Mouse (Mus musculus) limb, embryonic 14.5 days (tissue): ENCODE data around the gene Hsd17b14. TPM values are rescaled to one million over a fixed set of nuclear protein-coding genes. Genes with fewer than 3 reads are reported as not detected.

Experiments
- ATAC-seq: fragments of 200-750 bp; cut with Nextera tagmentation; 2 replicates; pipeline ENCODE4 v1.8.0; 2017; ENCODE audit warnings: low read depth, moderate number of reproducible peaks, moderate TSS enrichment; ENCODE audit not compliant: low FRiP score
- DNase-seq: peaks from one replicate; pipeline ENCODE4 v3.0.0-alpha.2; 2015; ENCODE audit warnings: low spot score
- H3K27ac ChIP-seq: fragments of 300-500 bp; sonication (generic); replicated peaks from 2 replicates; pipeline ENCODE4 v1.5.1; 2014; ENCODE audit warnings: low read depth, mild to moderate bottlenecking, low read length, moderate library complexity, mixed read lengths
- H3K27me3 ChIP-seq: fragments of 300-500 bp; sonication (generic); 2 replicates; pipeline ENCODE4 v1.6.1; 2014; ENCODE audit warnings: low read length, mixed read lengths; ENCODE audit not compliant: control insufficient read depth, insufficient read depth
- H3K36me3 ChIP-seq: fragments of 300-500 bp; sonication (generic); 2 replicates; pipeline ENCODE4 v1.6.1; 2014; ENCODE audit warnings: mild to moderate bottlenecking, low read length, moderate library complexity, mixed read lengths; ENCODE audit not compliant: control insufficient read depth, insufficient read depth
- H3K4me1 ChIP-seq: fragments of 300-500 bp; sonication (generic); 2 replicates; pipeline ENCODE4 v1.6.1; 2014; ENCODE audit warnings: antibody characterized with exemption, low read length, mixed read lengths; ENCODE audit not compliant: control insufficient read depth, insufficient read depth
- H3K4me2 ChIP-seq: fragments of 300-500 bp; sonication (generic); replicated peaks from 2 replicates; pipeline ENCODE4 v1.6.1; 2014; ENCODE audit warnings: low read depth, mild to moderate bottlenecking, low read length, moderate library complexity; ENCODE audit not compliant: severe bottlenecking
- H3K4me3 ChIP-seq: fragments of 300-500 bp; sonication (generic); replicated peaks from 2 replicates; pipeline ENCODE4 v1.5.1; 2014; ENCODE audit warnings: low read length
- H3K9ac ChIP-seq: fragments of 300-500 bp; sonication (generic); 2 replicates; pipeline ENCODE4 v1.6.1; 2014; ENCODE audit warnings: mild to moderate bottlenecking, low read depth, low read length, moderate library complexity; ENCODE audit not compliant: severe bottlenecking
- H3K9me3 ChIP-seq: fragments of 300-500 bp; sonication (generic); 2 replicates; pipeline ENCODE4 v1.6.1; 2016; ENCODE audit warnings: low read length; ENCODE audit not compliant: control insufficient read depth
- POLR2A ChIP-seq: fragments of 200-500 bp; IDR thresholded peaks from 2 replicates; pipeline ENCODE4 v1.8.0; 2012; ENCODE audit warnings: inconsistent platforms, mild to moderate bottlenecking, moderate library complexity, borderline replicate concordance; ENCODE audit not compliant: insufficient read depth, insufficient read length; ENCODE audit errors: extremely low read depth
- WGBS: fragments of 180-500 bp; shearing (Covaris S2); extraction: QIAGEN DNeasy Blood & Tissue Kit; methylation state at CpG from one replicate; pipeline ENCODE4 v1.1.7; 2014; 5-methylcytosine and 5-hydroxymethylcytosine counted together
- polyA plus RNA-seq, 2 experiments: library from polyadenylated mRNA; depleted of rRNA in 1 of 2; stranded (reverse) in 1 of 2; unstranded in 1 of 2; fragments of >200 nt; fragmentation: Nextera tagmentation in 1 of 2; extraction: Ambion mirVana in 1 of 2; gene quantifications; 2 replicates each; pipeline versions ENCODE4 v1.2.1 to v1.2.3; 2012 to 2014

The Hsd17b14 gene
- polyA plus RNA-seq, 2 experiments, result 0.92 to 1.2 TPM

DNA sequence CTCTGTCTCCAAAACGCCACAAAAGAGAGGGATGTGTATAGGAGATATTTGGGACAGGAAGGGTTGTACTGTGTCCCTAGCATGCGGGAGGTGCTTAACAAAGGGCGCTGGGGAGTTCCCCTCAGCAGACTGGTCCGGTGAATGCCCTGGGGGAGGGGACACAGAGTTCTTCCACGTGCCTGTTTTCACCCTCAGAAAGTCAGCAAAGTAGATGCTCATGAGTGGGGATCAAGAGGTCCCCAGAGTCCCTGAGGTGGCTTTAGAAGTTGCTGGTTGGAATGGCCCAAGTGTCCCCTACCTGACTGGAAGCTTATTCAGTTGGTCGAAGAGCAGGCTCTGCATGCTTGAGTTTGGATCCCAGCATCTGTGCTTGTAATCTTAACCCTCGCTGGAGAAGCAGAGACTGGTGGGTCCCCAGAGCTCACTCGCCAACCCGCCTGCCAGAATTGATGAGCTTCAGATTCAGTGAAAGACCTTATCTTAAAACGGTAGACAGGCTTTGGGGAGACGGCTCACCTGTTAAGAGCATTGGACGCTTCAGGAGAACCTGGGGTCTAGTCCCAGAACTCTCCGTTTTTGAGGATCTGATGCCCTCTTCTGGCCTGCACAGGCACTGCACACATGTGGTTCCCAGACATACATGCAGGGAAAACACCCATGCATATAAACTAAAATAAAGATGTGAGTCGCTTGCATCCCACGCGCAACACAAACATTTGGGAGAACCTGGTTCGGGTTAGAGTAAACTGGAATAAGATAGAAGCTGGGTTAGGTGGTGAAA is 6.3 kb downstream of the Hsd17b14 start:
- WGBS, result 22% methylated on average over 17 of the region's 17 CpGs
- Histone ChIP-seq H3K9ac (no peak overlapping the region), H3K4me3 (no peak overlapping the region), H3K27ac (no peak overlapping the region), H3K27me3 (no peaks in the 10 kb centered on the region), H3K4me1 (no peaks in the 10 kb centered on the region), H3K4me2 (no peak overlapping the region), H3K36me3 (no peaks in the 10 kb centered on the region), H3K9me3 (no peaks in the 10 kb centered on the region)
- peak; percentile 60 for DNase-seq
- TF ChIP-seq POLR2A, result no peak
- peak; percentile 60; the same call in 1 of the 2 replicates for ATAC-seq

DNA sequence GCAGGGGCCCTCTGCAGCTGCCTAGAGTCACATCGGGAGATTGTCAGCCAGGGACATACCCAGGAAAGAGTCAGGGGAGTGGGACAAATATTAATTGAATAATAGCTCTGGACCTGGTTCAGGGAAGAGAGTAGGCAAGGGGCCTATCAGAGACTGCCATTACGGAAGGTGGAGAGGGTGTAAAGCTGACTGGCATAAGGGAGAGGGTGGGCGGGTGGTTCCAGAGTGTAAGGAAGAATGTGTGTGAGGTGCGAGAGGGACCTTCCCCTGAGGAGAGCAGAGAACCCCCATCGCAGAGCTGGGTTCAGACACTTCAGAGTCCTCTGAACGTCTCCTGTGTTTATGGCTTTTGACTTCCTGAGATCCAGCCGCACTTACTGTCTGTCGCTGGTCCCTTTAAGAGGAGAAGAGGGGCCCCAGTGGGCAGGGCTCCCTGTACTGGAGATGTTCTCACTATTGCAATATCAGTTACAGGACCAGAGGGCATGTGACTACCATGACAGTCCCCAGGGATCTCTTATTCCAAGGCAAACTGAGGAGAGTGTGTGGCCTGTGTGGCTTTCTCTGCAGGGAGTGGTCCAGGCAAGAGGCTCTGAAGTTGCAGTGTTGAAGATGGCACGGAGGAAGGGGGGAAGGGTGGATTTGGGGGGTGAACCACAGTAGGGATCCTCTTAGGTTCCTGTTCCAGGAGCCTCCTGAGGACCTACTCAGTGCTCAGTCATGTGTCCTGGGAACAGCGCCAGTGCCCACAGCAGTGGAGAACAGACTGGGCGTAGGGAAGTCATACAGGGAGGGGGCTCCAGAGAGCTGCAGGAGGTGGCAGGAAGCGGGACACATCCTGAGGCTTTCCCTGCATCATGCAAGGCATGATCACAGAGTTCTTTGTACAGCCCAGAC is 7.2 kb downstream of the Hsd17b14 start:
- H3K27ac ChIP-seq, result no peak overlapping the region
- no peak overlapping the region for H3K4me3 ChIP-seq
- no peaks in the 10 kb centered on the region for H3K36me3 ChIP-seq
- DNase-seq, result peak; percentile 48
- H3K9me3 ChIP-seq, result no peaks in the 10 kb centered on the region
- peak; percentile 56 for ATAC-seq
- whole genome bisulfite sequencing, result 43% methylated on average over 12 of the region's 12 CpGs
- H3K4me1 ChIP-seq, result no peaks in the 10 kb centered on the region
- H3K27me3 ChIP-seq, result no peaks in the 10 kb centered on the region
- H3K4me2 ChIP-seq, result no peak overlapping the region
- TF ChIP-seq POLR2A, result no peak
- H3K9ac ChIP-seq, result no peak overlapping the region

DNA sequence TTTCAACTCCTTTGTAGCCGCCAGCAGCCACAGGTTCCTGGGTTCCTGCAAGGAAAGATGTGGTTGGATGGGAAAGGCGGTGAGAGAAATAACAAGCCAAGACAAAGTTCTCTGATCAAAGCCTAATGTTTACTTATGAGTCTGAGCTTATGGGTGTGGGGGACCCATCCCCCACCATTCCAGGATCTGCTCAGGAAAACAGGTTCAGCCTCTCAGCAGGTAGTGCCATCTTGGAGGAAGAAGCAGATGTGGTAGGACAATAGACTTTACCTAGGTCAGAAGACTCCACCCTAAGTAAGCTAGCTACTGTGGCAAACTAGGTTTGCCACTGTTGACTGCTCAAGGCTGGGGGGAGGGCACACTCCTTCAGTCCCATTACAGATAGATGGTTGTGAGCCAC is 10.1 kb downstream of the Hsd17b14 start:
- ATAC-seq, result no peak
- no peak overlapping the region for H3K4me2 ChIP-seq
- no peaks in the 10 kb centered on the region for H3K36me3 ChIP-seq
- H3K4me3 ChIP-seq, result no peak overlapping the region
- WGBS, result 78% methylated on average over 2 of the region's 2 CpGs
- no peak for TF ChIP-seq POLR2A
- no peaks in the 10 kb centered on the region for H3K9me3 ChIP-seq
- no peak overlapping the region for H3K27ac ChIP-seq
- H3K27me3 ChIP-seq, result no peaks in the 10 kb centered on the region
- peaks cover 7% of the 10 kb centered on the region for H3K4me1 ChIP-seq
- no peak for DNase-seq
- H3K9ac ChIP-seq, result no peak overlapping the region

DNA sequence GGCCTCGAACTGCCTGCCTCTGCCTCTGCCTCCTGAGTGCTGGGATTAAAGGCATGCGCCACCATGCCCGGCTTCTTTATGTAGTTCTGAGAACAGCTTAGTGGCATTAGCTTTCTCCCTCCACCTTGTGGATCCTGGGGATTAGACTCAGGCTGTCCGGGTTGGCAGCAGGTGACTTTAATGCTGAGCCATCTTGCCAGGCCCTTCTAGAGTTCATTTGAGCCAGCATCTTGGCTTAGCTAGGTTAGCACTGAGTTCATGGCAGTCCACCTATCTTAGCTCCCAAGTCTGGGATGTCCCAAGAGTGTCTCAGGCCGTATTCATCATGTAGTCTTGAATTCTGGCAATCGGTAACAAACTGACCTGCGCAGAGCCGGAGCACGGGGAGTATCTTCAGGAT is 10.8 kb downstream of the Hsd17b14 start:
- H3K36me3 ChIP-seq, result no peaks in the 10 kb centered on the region
- no peaks in the 10 kb centered on the region for H3K9me3 ChIP-seq
- H3K4me1 ChIP-seq, result peaks cover 10% of the 10 kb centered on the region
- WGBS, result 90% methylated on average over 9 of the region's 9 CpGs
- DNase-seq, result no peak
- no peaks in the 10 kb centered on the region for H3K27me3 ChIP-seq
- no peak overlapping the region for H3K4me3 ChIP-seq
- TF ChIP-seq POLR2A, result no peak
- no peak overlapping the region for H3K9ac ChIP-seq
- ATAC-seq, result no peak
- H3K4me2 ChIP-seq, result no peak overlapping the region
- no peak overlapping the region for H3K27ac ChIP-seq

DNA sequence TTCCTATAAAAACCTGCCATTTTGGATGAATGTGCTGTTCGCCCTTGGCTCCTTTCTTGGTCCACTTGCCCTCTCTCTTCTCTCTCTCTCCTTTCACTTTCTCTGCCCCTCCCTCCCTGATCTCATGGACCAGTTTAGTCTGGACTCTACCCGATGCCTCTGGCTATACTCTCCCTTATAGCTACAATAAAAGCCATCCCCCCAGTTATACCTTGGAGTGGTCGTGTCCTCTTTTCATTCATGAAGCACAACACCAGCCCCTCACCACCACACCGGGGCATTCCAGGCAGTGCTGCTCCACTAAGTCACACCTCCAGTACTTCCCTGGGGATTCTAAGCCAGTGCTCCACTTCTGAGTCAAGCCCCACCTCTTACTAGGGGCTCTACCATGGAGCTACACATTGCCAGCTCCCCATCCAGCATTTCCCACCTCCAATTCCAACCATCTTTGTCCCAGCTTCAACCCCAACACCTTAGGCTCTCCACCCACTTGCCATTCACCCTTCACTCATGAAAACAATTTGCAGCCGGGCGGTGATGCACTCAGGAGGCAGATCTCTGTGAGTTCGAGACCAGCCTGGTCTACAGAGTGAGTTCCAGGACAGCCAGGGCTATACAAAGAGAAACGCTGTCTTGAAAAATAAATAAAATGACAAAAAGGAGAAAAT is 12.6 kb downstream of the Hsd17b14 start:
- TF ChIP-seq POLR2A, result no peak
- Histone ChIP-seq H3K36me3 (no peaks in the 10 kb centered on the region), H3K4me2 (peak overlapping the region; percentile 80; the same call in 1 of the 2 replicates), H3K27ac (peak overlapping the region; percentile 65; the same call in 1 of the 2 replicates), H3K4me3 (peak overlapping the region; percentile 47), H3K27me3 (no peaks in the 10 kb centered on the region), H3K9ac (0 out of 2 replicates have a peak overlapping the region, but pooled peaks have one; percentile 50), H3K9me3 (no peaks in the 10 kb centered on the region), H3K4me1 (peaks cover 21% of the 10 kb centered on the region)
- DNase-seq (no peak), ATAC-seq (no peak)
- 62% methylated on average over 8 of the region's 8 CpGs for WGBS
